Mouse (Mus musculus): ENCODE results near the gene Gm11042.
A peak's percentile ranks its signal among the peaks of the same experiment; 100 is the strongest.

Gm11042 gene

GRCm38 (mm10) chr12:74284020-74284684 is 32.0 kb downstream of the Gm11042 start:
- DNase-seq (ENCODE audit: low spot score) = peak; percentile 83

GRCm38 (mm10) chr12:74282846-74283245 is 33.3 kb downstream of the Gm11042 start:
- no peak for DNase-seq (ENCODE audit: low spot score)

GRCm38 (mm10) chr12:74281403-74281802 is 34.8 kb downstream of the Gm11042 start:
- no peak for DNase-seq (ENCODE audit: low spot score)

- DNase-seq (ENCODE audit: low spot score) = no peak
Measured at GRCm38 (mm10) chr12:74277265-74277664, 38.9 kb downstream of the Gm11042 start.

- DNase-seq (ENCODE audit: low spot score) = no peak
Measured at GRCm38 (mm10) chr12:74272545-74272944, 43.6 kb downstream of the Gm11042 start.

GRCm38 (mm10) chr12:74268644-74269285 is 47.4 kb downstream of the Gm11042 start:
- DNase-seq (ENCODE audit: low spot score) = no peak

GRCm38 (mm10) chr12:74267049-74267448 is 49.1 kb downstream of the Gm11042 start:
- no peak for DNase-seq (ENCODE audit: low spot score)

Data from testis, postnatal 10 days (tissue).